Mouse (Mus musculus) E14TG2a.4 (cell line): ENCODE measurements at regions not wholly inside any gene's neighbourhood (a gene's known extent, or its start where the extent isn't known, plus 50 kb on each side); places are given as distances from the start of the nearest gene placed in this dataset.

Experiments
- H3K27me3 ChIP-seq: 2 replicates; pipeline ENCODE4 v1.6.1; 2014; ENCODE audit warnings: low read length, control low read depth; ENCODE audit not compliant: insufficient read depth
- H3K36me3 ChIP-seq: 2 replicates; pipeline ENCODE4 v1.6.1; 2014; ENCODE audit warnings: low read length, control low read depth; ENCODE audit not compliant: insufficient read depth
- H3K4me1 ChIP-seq: replicated peaks from 2 replicates; pipeline ENCODE4 v1.6.1; 2014; ENCODE audit warnings: low read depth, low read length, control low read depth
- H3K4me3 ChIP-seq: replicated peaks from 2 replicates; pipeline ENCODE4 v1.5.1; 2014; ENCODE audit warnings: mild to moderate bottlenecking, low read length
- H3K9me3 ChIP-seq: 2 replicates; pipeline ENCODE4 v1.6.1; 2014; ENCODE audit warnings: low read length, control low read depth
- CTCF ChIP-seq: conservative IDR thresholded peaks from 2 replicates; pipeline ENCODE4 v1.5.1; 2014; ENCODE audit warnings: low read length
- NANOG ChIP-seq: IDR thresholded peaks from 2 replicates; pipeline ENCODE4 v1.6.1; 2014; ENCODE audit warnings: borderline replicate concordance, low read length, mixed read lengths
- POU5F1 ChIP-seq: IDR thresholded peaks from 2 replicates; pipeline ENCODE4 v1.6.1; 2014; ENCODE audit warnings: low read length, borderline replicate concordance

DNA sequence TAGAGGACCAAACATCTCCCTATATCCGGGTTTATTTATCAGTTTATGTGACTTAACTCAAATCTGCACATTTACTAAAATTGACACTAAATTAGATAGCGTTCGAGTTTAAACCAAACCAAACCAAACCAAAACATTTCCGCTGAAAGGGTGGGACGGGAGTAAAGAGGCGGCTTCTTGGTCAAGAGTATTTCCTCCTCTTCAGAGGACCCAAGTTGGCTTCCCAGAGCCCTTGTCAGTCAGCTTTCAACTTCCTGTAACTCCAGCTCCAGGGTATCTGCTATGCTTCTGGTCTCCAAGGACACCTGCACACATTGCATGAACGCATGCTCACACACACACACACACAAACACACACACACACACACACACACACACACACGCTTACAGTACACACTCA, 137.4 kb upstream of the Rap1b start:
- Histone ChIP-seq H3K9me3 (no peaks in the 10 kb centered on the region), H3K4me1 (peaks cover 36% of the 10 kb centered on the region), H3K4me3 (no peak overlapping the region), H3K36me3 (no peaks in the 10 kb centered on the region), H3K27me3 (no peaks in the 10 kb centered on the region)
- no peak for TF ChIP-seq NANOG
- TF ChIP-seq POU5F1: no peak
- no peak for TF ChIP-seq CTCF

DNA sequence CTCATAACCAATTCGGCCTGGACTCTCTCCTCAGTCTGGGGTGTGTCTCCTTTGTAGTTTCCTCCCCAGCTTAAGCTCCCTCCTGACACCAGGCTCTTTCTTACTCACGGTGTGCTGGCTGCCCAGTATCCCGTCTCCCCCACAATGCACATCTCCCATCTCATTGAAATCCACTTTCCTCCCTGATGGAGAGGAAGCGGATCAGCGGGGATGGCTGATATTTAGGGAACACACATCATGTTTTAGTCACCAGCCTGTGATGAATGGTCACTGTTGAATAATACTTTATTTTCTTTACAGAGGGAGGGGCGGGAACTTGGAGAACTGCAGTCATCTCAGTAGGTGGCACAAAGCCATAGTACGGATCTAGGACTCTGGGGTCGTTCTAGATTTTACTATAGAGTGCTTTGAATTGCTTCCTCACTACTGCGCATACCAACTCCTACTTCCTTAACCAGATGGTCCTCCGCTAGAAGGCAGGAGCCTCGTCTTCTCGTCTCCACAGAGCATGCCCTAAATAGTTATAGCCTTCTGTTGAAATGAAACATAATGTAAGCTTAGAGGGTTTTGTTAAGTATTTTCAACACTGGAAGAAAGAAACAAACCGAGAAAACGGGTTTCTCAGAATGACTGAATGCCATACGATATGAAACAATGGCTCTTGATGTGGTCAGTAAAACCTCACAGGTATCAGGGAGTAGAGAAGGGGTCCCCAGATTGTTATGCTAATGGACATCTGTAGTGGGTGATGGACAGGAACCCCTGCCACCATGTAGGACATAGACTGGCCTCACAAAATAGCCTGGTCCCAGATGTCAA, 139.2 kb upstream of the Rap1b start:
- TF ChIP-seq POU5F1 (no peak), CTCF (no peak), NANOG (no peak)
- Histone ChIP-seq H3K4me1 (peaks cover 28% of the 10 kb centered on the region), H3K27me3 (no peaks in the 10 kb centered on the region), H3K4me3 (no peak overlapping the region), H3K36me3 (no peaks in the 10 kb centered on the region), H3K9me3 (peaks cover 6% of the 10 kb centered on the region)

DNA sequence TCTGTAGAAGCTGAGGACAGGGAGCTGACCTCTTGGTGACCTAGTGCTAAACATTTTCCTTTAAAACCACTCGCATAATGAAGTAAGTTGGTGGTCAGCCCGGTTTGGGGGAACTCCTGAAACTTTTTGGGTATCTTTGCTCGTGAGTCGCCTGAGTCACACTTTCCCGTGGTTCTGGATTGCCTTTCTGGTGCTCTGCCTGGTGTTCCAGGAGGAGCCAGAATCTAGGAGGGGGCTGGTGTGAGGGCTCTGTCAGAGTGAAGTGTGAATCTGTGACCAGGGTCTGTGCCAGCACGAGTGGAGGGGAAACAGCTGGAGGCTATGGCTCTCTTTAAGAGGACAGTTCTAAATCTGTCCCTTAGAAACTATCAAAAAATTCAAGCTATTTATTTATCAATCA, 141.8 kb upstream of the Rap1b start:
- no peak overlapping the region for H3K4me3 ChIP-seq
- no peaks in the 10 kb centered on the region for H3K36me3 ChIP-seq
- peaks cover 19% of the 10 kb centered on the region for H3K4me1 ChIP-seq
- no peak for TF ChIP-seq POU5F1
- TF ChIP-seq CTCF: no peak
- TF ChIP-seq NANOG: no peak
- no peaks in the 10 kb centered on the region for H3K27me3 ChIP-seq
- H3K9me3 ChIP-seq: peaks cover 9% of the 10 kb centered on the region

DNA sequence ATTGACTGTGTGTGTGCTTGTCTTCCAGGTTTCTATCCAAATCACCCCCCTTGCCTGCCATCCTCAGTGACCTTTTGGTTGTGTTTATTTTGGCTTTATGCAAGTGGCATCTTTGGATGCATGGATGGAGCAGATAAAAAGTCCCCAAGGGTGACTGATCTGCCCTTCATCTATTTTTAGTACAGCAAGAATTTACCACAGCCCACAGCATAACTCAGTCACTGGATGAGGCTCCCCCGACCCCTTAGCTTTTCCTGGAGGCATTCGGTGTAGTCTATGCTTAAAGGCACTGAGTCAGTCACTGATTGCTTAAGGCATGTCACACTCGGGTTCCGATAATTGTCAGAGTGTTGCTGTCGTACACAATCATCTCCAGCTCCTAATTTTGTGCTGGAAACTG, 142.2 kb upstream of the Rap1b start:
- TF ChIP-seq POU5F1 (no peak), NANOG (no peak)
- peaks cover 9% of the 10 kb centered on the region for H3K9me3 ChIP-seq
- H3K27me3 ChIP-seq: no peaks in the 10 kb centered on the region
- H3K36me3 ChIP-seq: no peaks in the 10 kb centered on the region
- H3K4me1 ChIP-seq: peaks cover 14% of the 10 kb centered on the region
- no peak overlapping the region for H3K4me3 ChIP-seq

DNA sequence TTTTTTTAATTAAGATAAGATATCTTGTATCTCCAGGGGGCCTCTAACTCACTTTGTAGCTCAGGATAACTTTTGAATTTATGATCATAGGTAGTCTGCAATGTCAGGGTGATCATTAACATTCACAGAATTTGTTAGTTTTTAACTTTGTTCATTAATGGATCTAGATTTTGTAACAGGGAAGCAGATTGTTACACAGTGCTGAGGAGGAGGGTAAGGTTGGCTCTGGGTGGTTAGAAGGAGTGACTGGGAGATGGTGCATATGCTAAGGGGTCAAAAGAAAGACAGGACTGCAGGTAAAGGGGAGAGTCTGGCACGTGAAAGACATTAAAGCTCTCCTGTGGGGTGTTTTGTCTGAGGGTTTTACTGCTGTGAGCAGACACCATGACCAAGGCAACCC, 145.3 kb upstream of the Rap1b start:
- Histone ChIP-seq H3K36me3 (no peaks in the 10 kb centered on the region), H3K9me3 (peaks cover 9% of the 10 kb centered on the region), H3K27me3 (no peaks in the 10 kb centered on the region), H3K4me1 (peaks cover 16% of the 10 kb centered on the region), H3K4me3 (no peak overlapping the region)
- TF ChIP-seq CTCF (no peak), POU5F1 (no peak), NANOG (no peak)

DNA sequence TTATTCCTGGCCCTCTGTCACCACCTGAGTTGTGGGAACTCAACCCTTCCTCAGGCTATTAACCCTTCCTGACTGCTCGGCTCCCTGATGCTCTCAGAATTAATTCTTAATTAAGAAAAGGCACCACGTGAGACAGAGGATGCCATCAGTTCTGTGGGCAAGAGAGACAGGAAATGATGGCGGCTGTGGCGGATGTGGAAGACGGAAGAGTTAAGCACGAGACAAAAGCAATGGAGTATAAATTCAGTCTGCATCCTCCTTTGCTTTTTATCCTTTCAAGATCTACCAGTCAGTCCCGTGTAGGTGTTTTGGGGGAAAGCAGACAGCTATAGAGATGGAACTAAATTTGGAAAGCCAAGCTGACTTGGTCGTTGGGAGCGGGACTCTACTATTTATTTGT, 146.5 kb upstream of the Rap1b start:
- peaks cover 16% of the 10 kb centered on the region for H3K4me1 ChIP-seq
- no peak for TF ChIP-seq CTCF
- H3K27me3 ChIP-seq: no peaks in the 10 kb centered on the region
- H3K36me3 ChIP-seq: no peaks in the 10 kb centered on the region
- no peak overlapping the region for H3K4me3 ChIP-seq
- H3K9me3 ChIP-seq: peaks cover 9% of the 10 kb centered on the region

DNA sequence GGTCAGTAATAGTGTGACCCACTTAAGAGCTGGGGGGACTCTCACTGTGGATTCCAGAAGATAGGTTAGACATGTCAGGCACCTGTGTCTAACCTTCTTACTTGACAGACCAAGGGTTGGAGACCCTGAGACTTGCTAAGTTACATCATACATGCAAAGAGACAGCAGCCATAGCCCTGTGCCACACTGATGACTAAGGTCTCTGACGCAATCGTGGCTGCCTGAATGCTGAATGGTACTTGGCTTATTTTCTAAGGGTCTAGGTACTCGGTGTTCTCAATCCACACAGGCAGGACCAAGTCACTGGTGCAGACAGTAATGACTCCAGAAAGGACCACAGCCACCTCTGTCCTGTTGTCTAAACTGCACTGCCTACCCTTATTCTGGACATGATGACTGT, 147.8 kb upstream of the Mdm1 start:
- Histone ChIP-seq H3K9me3 (peaks cover 9% of the 10 kb centered on the region), H3K4me3 (no peak overlapping the region), H3K4me1 (peaks cover 16% of the 10 kb centered on the region), H3K27me3 (no peaks in the 10 kb centered on the region), H3K36me3 (no peaks in the 10 kb centered on the region)
- no peak for TF ChIP-seq CTCF
- no peak for TF ChIP-seq NANOG

DNA sequence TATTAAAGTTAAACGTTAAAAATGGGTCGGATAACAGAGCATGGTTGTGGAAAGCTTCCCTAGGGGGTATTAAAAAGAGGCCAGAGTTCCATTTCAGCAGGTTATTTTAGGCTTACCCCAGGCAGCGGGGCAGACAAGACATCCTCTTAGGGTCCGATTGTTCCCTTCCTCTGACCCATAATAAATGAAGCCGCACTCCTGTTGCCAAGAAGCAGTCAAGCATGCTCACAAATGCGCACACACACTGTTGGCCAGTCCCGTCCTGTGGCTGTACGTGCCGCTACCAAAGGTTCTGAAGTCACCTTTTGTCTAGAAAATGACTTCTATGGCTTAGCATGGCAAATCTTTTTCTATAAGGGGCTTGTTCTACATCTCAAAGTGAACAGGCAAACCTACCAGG, 146.8 kb upstream of the Mdm1 start:
- Histone ChIP-seq H3K4me3 (no peak overlapping the region), H3K36me3 (no peaks in the 10 kb centered on the region), H3K4me1 (peaks cover 16% of the 10 kb centered on the region), H3K9me3 (peaks cover 5% of the 10 kb centered on the region), H3K27me3 (no peaks in the 10 kb centered on the region)
- TF ChIP-seq NANOG (no peak), POU5F1 (no peak), CTCF (no peak)

DNA sequence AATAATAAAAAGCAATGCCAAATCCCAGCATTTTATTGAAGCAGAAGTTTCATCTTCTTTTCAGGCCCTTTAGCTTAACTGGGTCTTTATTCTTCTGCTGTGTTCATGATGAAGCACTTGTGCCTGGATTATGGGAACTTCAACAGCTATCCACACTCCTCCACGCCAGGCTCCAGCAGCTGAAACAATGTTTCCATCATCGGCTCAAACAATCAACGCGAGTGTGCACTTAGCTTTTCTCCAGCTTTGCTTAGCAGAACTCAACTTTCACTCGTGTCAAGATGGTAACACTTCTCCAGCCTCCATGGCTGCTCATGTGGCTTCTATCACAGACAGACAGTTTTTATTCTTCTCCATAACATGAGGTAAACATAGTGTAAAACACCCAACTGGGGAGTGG, 143.8 kb upstream of the Mdm1 start:
- Histone ChIP-seq H3K9me3 (no peaks in the 10 kb centered on the region), H3K4me3 (no peak overlapping the region), H3K36me3 (no peaks in the 10 kb centered on the region), H3K4me1 (peaks cover 29% of the 10 kb centered on the region), H3K27me3 (no peaks in the 10 kb centered on the region)
- TF ChIP-seq POU5F1: no peak
- TF ChIP-seq NANOG: no peak
- no peak for TF ChIP-seq CTCF
